Mouse (Mus musculus) spleen, embryonic (tissue): ENCODE measurements around the gene Ccdc9b.

Experiments
- CTCF ChIA-PET: fragments of 350-600 bp; sonication (Branson Sonifier 250); formaldehyde crosslinking; loops from one replicate; lab custom pipeline; 2022; lab: Charles Lee

Gene Ccdc9b

DNA sequence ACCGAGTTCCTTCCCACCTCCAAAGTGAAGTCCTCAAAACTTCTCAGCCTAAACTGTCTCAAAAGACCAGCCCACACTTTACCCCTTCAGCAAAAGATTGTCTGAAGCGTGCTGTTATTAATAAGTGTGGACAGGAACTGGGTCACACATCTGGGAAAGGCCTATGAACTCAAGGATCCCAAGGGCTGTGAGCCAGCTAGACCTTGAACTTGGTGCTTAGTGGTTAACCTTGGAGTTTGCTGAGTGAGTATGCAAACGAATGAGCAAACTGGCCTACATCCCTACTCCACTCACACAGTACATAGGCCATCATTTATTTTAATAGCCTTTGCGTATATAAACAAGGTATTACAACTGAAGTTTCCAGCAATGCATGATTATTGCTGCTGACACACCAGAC is 37.0 kb downstream of the Ccdc9b start:
- CTCF ChIA-PET, result no interaction called here

DNA sequence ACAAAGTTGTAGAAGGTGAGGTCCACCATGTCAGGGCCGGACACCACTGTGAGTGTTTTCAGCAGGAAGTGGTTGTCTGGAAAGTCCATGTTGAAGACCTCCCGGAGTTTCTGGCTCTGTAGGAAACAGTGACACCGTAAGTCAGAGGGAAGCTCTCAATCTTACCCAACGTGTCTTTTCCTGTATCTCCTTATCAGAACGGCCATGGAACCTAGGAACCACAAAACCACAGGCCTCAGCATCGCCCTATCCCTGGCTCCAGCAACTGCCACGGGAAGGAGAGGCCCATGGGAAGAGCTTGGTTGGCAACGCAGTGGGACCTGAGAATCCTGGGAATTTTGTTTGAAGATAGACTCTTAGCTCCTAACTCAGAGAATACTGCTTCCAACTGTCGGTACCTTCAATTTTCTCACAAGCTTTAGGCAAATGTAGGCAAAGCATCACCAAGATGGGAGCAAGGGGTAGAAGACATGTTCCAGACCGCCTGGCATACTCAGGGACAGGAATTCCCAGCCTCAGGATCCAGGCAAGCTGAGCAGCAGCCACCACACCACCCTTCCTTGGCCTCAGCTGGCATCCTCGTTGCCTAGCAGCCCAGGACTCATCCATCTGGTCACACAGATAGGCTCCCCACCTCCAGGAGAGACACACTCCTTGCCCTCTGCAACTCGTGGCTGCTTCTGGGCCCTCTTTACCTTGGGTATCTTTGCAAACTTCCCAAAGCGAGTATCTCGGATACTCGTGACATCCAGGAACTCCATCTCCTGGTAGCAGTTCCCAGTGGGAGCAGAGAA is 38.6 kb downstream of the Ccdc9b start:
- CTCF ChIA-PET, result no interaction called here

DNA sequence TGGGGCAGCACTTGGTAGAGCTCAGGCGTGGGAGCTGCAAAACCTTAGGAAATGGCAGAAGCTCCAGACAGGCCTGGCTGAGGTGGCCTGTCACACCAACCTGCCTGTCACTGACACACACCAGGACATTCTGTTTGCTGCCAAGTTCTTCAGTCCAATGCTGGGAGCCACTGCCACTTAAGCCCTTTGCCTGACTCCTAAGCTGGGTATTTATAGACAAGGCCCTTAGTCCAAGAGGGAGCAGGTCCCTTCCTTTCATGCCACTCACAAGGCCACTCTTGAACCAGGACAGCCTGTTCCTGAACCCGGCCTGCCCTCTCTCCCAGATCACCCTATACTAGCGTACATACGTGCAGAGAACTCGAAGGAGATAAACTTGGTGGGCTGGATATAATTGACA is 45.8 kb downstream of the Ccdc9b start:
- CTCF ChIA-PET, result no interaction called here

- CTCF ChIA-PET, result interaction anchor here (0.6 kb wide), 1 partner anchor 9 kb away, joined by 5 read pairs; no protein-coding TSS in a partner anchor
Measured at GRCm38 (mm10) chr2:118714230-118714629, 48.2 kb downstream of the Ccdc9b start.

DNA sequence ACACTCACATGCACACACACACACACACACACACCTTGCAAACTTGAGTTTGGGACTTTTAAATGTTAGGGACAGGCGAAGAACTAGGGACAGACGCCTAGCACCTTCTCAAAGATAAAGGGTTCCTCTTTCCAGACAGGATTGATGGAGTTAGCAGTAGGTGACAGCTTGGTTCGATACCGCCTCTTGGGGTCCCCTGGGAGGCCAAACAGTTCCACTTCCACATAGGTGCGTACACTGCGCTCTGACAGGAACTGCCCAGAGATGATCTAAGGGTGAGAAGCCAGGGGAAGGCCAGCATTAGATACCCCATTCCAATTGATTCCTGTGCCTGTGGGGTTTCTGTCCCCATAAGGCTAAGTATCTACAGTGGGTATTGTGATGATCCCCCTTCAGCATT is 48.8 kb downstream of the Ccdc9b start:
- CTCF ChIA-PET, result no interaction called here

- CTCF ChIA-PET, result interaction anchor here (0.5 to 1.0 kb wide), 2 partner anchors 55 to 307 kb away, joined by 3 read pairs; no protein-coding TSS in a partner anchor
Measured at GRCm38 (mm10) chr2:118711038-118711494, 51.4 kb downstream of the Ccdc9b start.

- CTCF ChIA-PET, result interaction anchor here (0.6 kb wide), 1 partner anchor 581 kb away, joined by 6 read pairs; no protein-coding TSS in a partner anchor
Measured at GRCm38 (mm10) chr2:118709655-118710221, 52.7 kb downstream of the Ccdc9b start.

- CTCF ChIA-PET, result no interaction called here
Measured at GRCm38 (mm10) chr2:118708472-118708871, 54.0 kb downstream of the Ccdc9b start.

DNA sequence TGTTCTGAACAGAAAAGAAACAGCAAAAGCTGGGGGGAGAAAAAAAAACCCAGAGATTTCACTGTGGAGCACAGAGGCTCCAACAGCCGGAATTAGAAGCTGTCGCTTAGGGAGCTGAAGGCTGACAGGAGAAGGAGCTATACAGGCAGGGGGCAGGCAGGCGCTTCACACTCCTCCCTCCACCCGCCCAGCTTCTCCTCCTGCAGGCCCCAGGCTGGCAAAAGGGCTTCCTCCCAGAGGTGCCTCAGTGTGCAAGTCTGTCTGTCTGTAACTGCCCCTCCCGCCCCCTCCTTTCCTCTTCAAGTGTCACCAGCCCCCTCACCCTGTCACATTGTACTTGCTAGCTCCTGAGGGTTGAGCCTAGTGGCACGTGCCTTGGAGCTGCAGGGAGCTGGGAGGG is 56.0 kb downstream of the Ccdc9b start:
- CTCF ChIA-PET, result interaction anchor here (0.7 kb wide), 2 partner anchors 47 to 57 kb away, joined by 6 to 8 read pairs; no protein-coding TSS in a partner anchor
